Mouse (Mus musculus): ENCODE results near the gene Mnat1. TPM values are rescaled to one million over a fixed set of nuclear protein-coding genes. Genes with fewer than 3 reads are reported as not detected.
A peak's percentile ranks its signal among the peaks of the same experiment; 100 is the strongest.

Mnat1 gene
- polyA plus RNA-seq, 1 experiment from 2014 or later = 19.0 TPM

DNA sequence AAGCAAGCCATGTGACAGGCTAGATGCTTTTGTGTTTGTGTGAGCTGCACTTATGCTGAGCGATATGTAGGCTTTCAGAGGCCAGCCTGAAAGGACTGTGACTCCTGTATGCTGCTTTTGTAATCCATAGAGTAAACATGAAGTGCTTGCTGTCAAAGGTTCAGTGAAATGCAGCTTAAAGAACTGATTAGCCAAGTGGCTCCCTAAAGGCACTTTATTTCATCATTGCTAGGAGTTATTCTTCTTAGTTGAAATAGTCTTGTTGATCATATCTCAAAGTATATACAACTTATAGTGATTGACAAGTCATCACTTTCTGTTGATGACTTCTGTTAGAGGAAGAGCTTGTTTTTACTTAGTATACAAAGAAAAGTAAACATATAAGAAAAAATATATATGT is 83.9 kb downstream of the Mnat1 start:
- peaks cover 3% of the 10 kb centered on the region; the same call in 1 of the 2 replicates for H3K36me3 ChIP-seq
- 43% methylated on average over 1 of the region's 1 CpGs for WGBS
- peaks cover 32% of the 10 kb centered on the region for H3K4me1 ChIP-seq
- H3K9ac ChIP-seq = no peak overlapping the region
- no peak overlapping the region for H3K4me3 ChIP-seq
- no peaks in the 10 kb centered on the region for H3K27me3 ChIP-seq (replicated peaks)
- H3K27ac ChIP-seq (replicated peaks) = peak overlapping the region; percentile 64
- no peak overlapping the region for H3K4me2 ChIP-seq
- no peak for ATAC-seq (ENCODE audit: extremely low read depth, insufficient number of reproducible peaks, low FRiP score, low TSS enrichment)
- no peaks in the 10 kb centered on the region for H3K9me3 ChIP-seq

DNA sequence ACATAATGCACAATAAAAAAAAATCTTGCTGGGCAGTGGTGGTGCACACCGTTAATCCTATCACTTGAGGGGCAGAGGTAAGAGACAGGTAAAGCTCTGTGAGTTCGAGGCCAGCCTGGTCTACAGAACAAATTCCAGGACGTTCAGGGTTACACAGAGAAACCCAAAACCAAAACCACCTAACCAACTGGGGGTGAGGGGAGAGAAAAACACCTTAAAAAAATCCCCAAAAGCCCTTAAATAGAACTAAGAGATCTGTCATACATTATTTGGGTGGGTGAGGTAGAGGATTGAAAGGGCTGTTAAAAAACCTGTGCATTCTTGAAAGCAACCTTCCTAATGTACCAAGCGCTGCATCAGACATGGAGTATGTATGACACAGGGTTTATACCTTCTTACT is 85.0 kb downstream of the Mnat1 start:
- H3K27me3 ChIP-seq (replicated peaks) = no peaks in the 10 kb centered on the region
- no peaks in the 10 kb centered on the region for H3K9me3 ChIP-seq
- H3K27ac ChIP-seq (replicated peaks) = no peak overlapping the region
- no peak overlapping the region for H3K9ac ChIP-seq
- no peak for ATAC-seq (ENCODE audit: extremely low read depth, insufficient number of reproducible peaks, low FRiP score, low TSS enrichment)
- no peak overlapping the region for H3K4me3 ChIP-seq
- H3K4me1 ChIP-seq = peaks cover 32% of the 10 kb centered on the region
- peaks cover 3% of the 10 kb centered on the region; the same call in 1 of the 2 replicates for H3K36me3 ChIP-seq
- no peak overlapping the region for H3K4me2 ChIP-seq
- WGBS = 90% methylated on average over 4 of the region's 4 CpGs

DNA sequence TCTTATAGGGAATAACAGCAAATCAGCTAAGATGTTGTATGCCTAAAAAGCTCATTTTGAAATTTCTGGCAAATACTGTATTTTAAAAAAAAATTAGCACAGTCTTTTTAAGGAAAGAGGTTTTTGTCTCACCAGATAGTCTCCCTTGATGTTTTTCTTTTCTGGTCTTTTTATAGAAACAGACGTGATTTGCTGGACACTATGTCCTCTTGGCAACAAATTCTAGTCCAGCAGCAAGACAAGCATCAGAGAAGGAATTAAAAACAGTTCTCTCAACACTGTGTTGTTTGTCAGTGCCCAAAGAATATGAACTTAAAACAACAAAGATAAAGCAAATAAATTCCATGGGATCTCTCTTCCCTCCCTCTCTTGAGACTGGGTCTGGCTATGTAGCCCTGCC is 85.6 kb downstream of the Mnat1 start:
- Histone ChIP-seq H3K27me3 (replicated peaks) (no peaks in the 10 kb centered on the region), H3K4me3 (no peak overlapping the region), H3K27ac (replicated peaks) (0 out of 2 replicates have a peak overlapping the region, but pooled peaks have one; percentile 28), H3K9me3 (no peaks in the 10 kb centered on the region), H3K36me3 (peaks cover 3% of the 10 kb centered on the region; the same call in 1 of the 2 replicates), H3K9ac (no peak overlapping the region), H3K4me2 (no peak overlapping the region), H3K4me1 (peaks cover 32% of the 10 kb centered on the region)
- WGBS = 9% methylated on average over 1 of the region's 1 CpGs
- ATAC-seq (ENCODE audit: extremely low read depth, insufficient number of reproducible peaks, low FRiP score, low TSS enrichment) = no peak

DNA sequence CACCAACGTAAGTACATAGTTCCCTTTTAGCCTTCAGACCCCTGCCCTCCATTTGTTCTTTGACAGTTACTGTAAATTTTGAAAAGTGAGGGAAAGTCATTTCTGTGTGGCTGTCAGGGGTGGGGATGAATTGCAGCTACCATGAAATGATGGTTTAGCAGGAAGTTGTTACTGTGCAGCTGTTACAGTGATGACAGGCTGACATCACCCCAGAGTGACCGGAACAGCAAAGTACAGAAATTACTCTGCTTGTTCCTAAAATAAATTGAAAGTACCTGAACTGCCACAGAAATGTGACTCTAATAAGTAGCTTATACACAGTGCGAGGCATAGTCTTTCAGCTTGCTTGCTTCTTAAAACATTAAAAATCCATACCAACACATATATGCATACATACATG is 86.9 kb downstream of the Mnat1 start:
- H3K27ac ChIP-seq (replicated peaks) = peak overlapping the region; percentile 54
- H3K4me2 ChIP-seq = no peak overlapping the region
- H3K4me3 ChIP-seq = no peak overlapping the region
- no peak for ATAC-seq (ENCODE audit: extremely low read depth, insufficient number of reproducible peaks, low FRiP score, low TSS enrichment)
- H3K27me3 ChIP-seq (replicated peaks) = no peaks in the 10 kb centered on the region
- WGBS = 37% methylated on average over 3 of the region's 3 CpGs
- peaks cover 36% of the 10 kb centered on the region for H3K4me1 ChIP-seq
- H3K36me3 ChIP-seq = peaks cover 3% of the 10 kb centered on the region; the same call in 1 of the 2 replicates
- H3K9ac ChIP-seq = no peak overlapping the region
- H3K9me3 ChIP-seq = no peaks in the 10 kb centered on the region

DNA sequence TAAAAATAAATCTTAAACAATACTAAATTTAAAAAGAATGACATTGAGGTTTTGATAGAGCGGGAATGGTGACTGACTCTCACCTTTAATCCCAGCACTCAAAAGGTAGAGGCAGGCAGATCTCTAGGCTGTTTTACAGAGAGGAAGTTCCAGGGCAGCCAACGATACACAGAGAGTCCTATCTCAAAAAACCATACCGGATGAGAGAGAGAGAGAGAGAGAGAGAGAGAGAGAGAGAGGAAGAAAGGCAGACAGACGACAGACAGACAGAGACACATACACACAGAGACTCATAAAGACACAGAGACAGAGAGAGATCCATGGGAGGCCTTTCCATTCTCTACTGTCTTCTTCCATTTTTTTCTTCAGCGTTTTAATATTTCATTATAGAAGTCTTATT is 92.3 kb downstream of the Mnat1 start:
- H3K36me3 ChIP-seq = peaks cover 18% of the 10 kb centered on the region
- no peak overlapping the region for H3K4me3 ChIP-seq
- no peak overlapping the region for H3K9ac ChIP-seq
- H3K4me1 ChIP-seq = peaks cover 5% of the 10 kb centered on the region; the same call in 1 of the 2 replicates
- H3K27ac ChIP-seq (replicated peaks) = no peak overlapping the region
- no peak overlapping the region for H3K4me2 ChIP-seq
- H3K27me3 ChIP-seq (replicated peaks) = no peaks in the 10 kb centered on the region
- H3K9me3 ChIP-seq = no peaks in the 10 kb centered on the region
- no peak for ATAC-seq (ENCODE audit: extremely low read depth, insufficient number of reproducible peaks, low FRiP score, low TSS enrichment)
- 78% methylated on average over 5 of the region's 5 CpGs for WGBS

DNA sequence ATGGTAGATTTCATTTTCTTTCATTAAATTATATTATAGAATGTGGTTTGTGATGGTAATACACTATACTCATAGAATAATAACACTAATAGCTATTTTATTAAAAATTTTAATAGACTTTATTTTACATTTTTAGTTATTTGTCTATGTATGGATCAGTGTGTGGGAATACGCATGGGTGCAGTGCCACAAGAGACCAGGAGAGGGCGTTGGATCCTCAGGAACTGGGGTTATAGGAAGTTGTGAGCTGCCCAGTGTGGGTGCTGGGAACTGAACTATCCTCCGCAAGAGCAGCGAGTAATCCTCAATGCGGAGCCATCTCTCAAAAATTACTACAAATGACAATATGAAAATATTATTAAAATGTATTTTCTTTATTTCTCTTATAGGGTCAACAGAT is 95.1 kb downstream of the Mnat1 start:
- Histone ChIP-seq H3K4me2 (no peak overlapping the region), H3K36me3 (peaks cover 18% of the 10 kb centered on the region), H3K9ac (no peak overlapping the region), H3K27me3 (replicated peaks) (no peaks in the 10 kb centered on the region), H3K4me1 (peaks cover 5% of the 10 kb centered on the region; the same call in 1 of the 2 replicates), H3K9me3 (no peaks in the 10 kb centered on the region), H3K27ac (replicated peaks) (no peak overlapping the region), H3K4me3 (no peak overlapping the region)
- ATAC-seq (ENCODE audit: extremely low read depth, insufficient number of reproducible peaks, low FRiP score, low TSS enrichment) = no peak
- WGBS = 87% methylated on average over 5 of the region's 5 CpGs

GRCm38 (mm10) chr12:73221235-73221634 is 97.7 kb downstream of the Mnat1 start:
- no peak for ATAC-seq (ENCODE audit: extremely low read depth, insufficient number of reproducible peaks, low FRiP score, low TSS enrichment)
- WGBS = 60% methylated on average over 3 of the region's 3 CpGs
- no peaks in the 10 kb centered on the region for H3K9me3 ChIP-seq

DNA sequence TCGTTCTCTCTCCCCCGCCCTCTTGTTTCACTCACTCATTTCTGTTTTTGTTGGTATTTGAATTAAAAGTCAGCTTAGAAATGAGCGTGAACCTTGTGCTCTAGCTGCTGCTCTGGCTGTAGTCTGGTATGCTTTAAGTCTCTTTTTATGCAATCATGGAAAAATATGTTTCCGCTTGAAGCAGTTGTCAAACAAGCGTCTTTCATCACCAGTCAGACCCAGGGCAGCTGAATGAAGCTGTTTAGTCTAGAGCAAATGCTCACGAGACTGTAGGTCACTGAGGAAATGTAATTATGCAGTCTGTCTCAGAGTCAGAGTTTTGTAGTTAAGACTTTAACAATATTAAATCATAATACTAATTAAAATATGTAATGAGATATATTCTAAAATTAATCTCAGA is 100.4 kb downstream of the Mnat1 start:
- 70% methylated on average over 6 of the region's 6 CpGs for WGBS
- no peak for ATAC-seq (ENCODE audit: extremely low read depth, insufficient number of reproducible peaks, low FRiP score, low TSS enrichment)
- Histone ChIP-seq H3K27ac (replicated peaks) (no peak overlapping the region), H3K36me3 (peaks cover 18% of the 10 kb centered on the region), H3K4me2 (no peak overlapping the region), H3K27me3 (replicated peaks) (no peaks in the 10 kb centered on the region), H3K4me1 (no peaks in the 10 kb centered on the region), H3K9ac (no peak overlapping the region), H3K4me3 (no peak overlapping the region), H3K9me3 (no peaks in the 10 kb centered on the region)

More at GRCm38 (mm10) chr12:73221235-73221634, 97.7 kb downstream of the Mnat1 start:
- H3K4me2 ChIP-seq = no peak overlapping the region
- peaks cover 21% of the 10 kb centered on the region for H3K36me3 ChIP-seq
- H3K4me1 ChIP-seq = no peaks in the 10 kb centered on the region
- H3K9ac ChIP-seq = no peak overlapping the region
- no peak overlapping the region for H3K27ac ChIP-seq (replicated peaks)
- H3K4me3 ChIP-seq = no peak overlapping the region
- H3K27me3 ChIP-seq (replicated peaks) = no peaks in the 10 kb centered on the region

DNA sequence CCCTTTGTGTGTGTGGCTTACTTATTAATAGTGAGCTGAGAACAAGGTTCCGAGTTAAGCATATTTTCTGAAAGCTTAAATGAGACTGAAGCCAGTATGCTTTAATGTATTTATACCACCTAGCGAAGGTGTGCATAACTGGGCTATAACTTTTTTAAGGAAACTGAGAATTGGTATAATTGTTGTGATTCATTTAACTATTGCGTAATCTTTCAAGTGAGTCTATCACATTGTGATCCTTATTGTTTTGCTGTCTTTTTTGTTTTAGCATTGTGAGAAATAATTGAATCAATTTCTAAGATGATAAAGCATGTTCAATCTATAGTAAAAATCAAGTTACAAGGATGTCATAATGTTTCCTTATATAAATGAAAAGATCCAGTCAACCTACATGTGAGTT is 104.9 kb downstream of the Mnat1 start:
- H3K4me1 ChIP-seq = no peaks in the 10 kb centered on the region
- no peaks in the 10 kb centered on the region for H3K27me3 ChIP-seq (replicated peaks)
- 0 out of 2 replicates have a peak, but pooled peaks cover 7% of the 10 kb centered on the region for H3K36me3 ChIP-seq
- WGBS = 93% methylated on average over 3 of the region's 3 CpGs
- no peaks in the 10 kb centered on the region for H3K9me3 ChIP-seq
- no peak overlapping the region for H3K27ac ChIP-seq (replicated peaks)
- no peak for ATAC-seq (ENCODE audit: extremely low read depth, insufficient number of reproducible peaks, low FRiP score, low TSS enrichment)
- no peak overlapping the region for H3K4me2 ChIP-seq
- no peak overlapping the region for H3K4me3 ChIP-seq
- no peak overlapping the region for H3K9ac ChIP-seq

DNA sequence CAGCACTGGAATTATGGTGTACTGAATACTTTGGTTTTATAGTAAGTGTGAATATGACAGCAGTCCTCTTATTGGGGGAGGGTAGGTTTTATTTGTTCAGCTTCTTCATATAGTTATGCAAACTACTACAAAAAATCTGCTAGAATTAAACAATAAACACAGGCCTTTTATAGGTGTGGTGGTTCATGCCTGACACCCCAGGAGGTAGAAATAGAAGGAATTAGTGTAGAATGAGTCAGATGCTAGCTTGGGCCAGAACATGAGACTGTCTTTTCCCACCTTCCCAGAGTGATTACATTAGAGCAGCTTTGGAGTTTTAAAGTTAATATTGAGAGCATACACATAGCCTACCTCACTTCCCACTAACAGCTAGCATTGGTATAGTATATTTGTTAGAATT is 106.7 kb downstream of the Mnat1 start:
- Histone ChIP-seq H3K27me3 (replicated peaks) (no peaks in the 10 kb centered on the region), H3K4me2 (no peak overlapping the region), H3K36me3 (0 out of 2 replicates have a peak, but pooled peaks cover 6% of the 10 kb centered on the region), H3K4me3 (no peak overlapping the region), H3K27ac (replicated peaks) (no peak overlapping the region), H3K9ac (no peak overlapping the region), H3K9me3 (no peaks in the 10 kb centered on the region), H3K4me1 (no peaks in the 10 kb centered on the region)
- no peak for ATAC-seq (ENCODE audit: extremely low read depth, insufficient number of reproducible peaks, low FRiP score, low TSS enrichment)

DNA sequence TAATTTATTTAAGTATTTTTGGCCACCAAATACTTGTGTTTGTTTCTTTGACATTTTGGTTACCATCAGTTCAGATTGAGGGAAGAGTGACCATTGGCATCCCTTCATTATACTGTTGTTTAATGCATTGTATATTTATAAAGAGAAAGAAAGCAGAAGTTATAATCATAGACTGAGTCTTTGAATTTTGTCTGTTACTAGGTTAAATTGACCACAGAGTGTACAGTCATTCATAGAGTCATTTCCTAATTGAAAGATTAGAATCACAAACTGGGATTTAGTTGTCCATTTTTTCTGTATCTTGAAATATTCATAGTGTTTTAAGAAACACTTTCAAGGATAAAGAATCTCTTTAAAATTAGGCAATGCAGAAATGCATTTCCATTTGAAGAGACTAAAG is 108.0 kb downstream of the Mnat1 start:
- Histone ChIP-seq H3K9ac (no peak overlapping the region), H3K9me3 (no peaks in the 10 kb centered on the region), H3K27ac (replicated peaks) (no peak overlapping the region), H3K4me3 (no peak overlapping the region), H3K4me1 (no peaks in the 10 kb centered on the region), H3K4me2 (no peak overlapping the region), H3K27me3 (replicated peaks) (no peaks in the 10 kb centered on the region), H3K36me3 (peaks cover 4% of the 10 kb centered on the region; the same call in 1 of the 2 replicates)
- no peak for ATAC-seq (ENCODE audit: extremely low read depth, insufficient number of reproducible peaks, low FRiP score, low TSS enrichment)

- WGBS = 79% methylated on average over 2 of the region's 2 CpGs
- no peak for ATAC-seq (ENCODE audit: extremely low read depth, insufficient number of reproducible peaks, low FRiP score, low TSS enrichment)
These were observed 109.1 kb downstream of the Mnat1 start for GRCm38 (mm10) chr12:73232586-73232985.

More at GRCm38 (mm10) chr12:73232586-73232985, 109.1 kb downstream of the Mnat1 start:
- H3K9ac ChIP-seq = no peak overlapping the region
- H3K4me2 ChIP-seq = no peak overlapping the region
- no peaks in the 10 kb centered on the region for H3K27me3 ChIP-seq (replicated peaks)
- no peaks in the 10 kb centered on the region for H3K4me1 ChIP-seq
- H3K27ac ChIP-seq (replicated peaks) = no peak overlapping the region
- no peaks in the 10 kb centered on the region for H3K9me3 ChIP-seq
- H3K4me3 ChIP-seq = no peak overlapping the region
- H3K36me3 ChIP-seq = peaks cover 4% of the 10 kb centered on the region; the same call in 1 of the 2 replicates
